Mouse (Mus musculus): Measurements from ENCODE around the gene Prss33.

DNA sequence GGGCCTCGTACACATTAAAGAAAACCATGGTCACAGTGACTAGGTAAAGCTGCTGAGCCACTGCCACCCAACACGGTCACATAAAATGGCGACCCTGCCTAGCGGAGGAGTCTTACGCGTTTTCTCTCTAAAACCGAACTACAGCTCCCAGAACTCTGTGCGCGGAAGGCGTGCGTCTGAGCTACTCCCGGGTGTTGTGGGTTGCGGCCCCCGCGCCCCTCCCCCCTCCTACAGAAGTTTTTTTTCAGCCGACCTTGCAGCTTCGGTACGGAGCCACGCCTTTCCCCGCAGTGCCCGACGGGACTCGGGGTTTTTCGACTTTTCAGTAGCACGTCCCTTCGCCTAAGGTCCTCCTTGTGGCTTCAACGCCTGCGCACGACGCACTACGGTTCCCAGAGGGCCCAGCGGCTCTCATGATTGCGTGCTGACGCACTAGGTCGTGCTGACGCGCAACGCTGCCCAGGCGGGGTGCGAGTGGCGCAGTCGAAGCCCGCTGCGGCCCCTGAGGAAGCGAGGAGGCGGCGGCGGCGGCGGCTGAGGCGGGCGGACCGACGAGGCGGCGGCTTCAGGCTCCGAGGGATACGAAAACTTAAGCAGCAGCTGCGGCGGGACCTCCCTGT lies 33.0 kb downstream of the Prss33 start:
- TF ChIP-seq CTCF (IDR thresholded peaks at IDR 0.05; ENCODE audit: borderline replicate concordance, control insufficient read depth, extremely low read depth, insufficient read depth, low read length, poor library complexity), result 0 out of 2 replicates have a peak, but pooled peaks have one; percentile 12
- peak; percentile 94 for TF ChIP-seq POLR2A (IDR thresholded peaks at IDR 0.05; ENCODE audit: control insufficient read depth, extremely low read depth, insufficient read depth, low read length, poor library complexity)
